Mouse (Mus musculus) olfactory bulb, adult 2 months (tissue): ENCODE data around the gene Kdm8. TPM values are rescaled to one million over a fixed set of nuclear protein-coding genes. Genes with fewer than 3 reads are reported as not detected.

ENCODE experiments used
- H3K27ac ChIP-seq: fragments of 200-500 bp; 2 replicates; pipeline ENCODE4 v1.5.1; 2012; ENCODE audit warnings: low read depth, low read length; ENCODE audit not compliant: insufficient read depth
- H3K4me1 ChIP-seq: fragments of 200-500 bp; 2 replicates; pipeline ENCODE4 v1.6.1; 2012; ENCODE audit warnings: low read length; ENCODE audit not compliant: control insufficient read depth, insufficient read depth
- H3K4me3 ChIP-seq: fragments of 200-500 bp; 2 replicates; pipeline ENCODE4 v1.5.1; 2012; ENCODE audit warnings: mild to moderate bottlenecking, low read depth, low read length, moderate library complexity; ENCODE audit not compliant: insufficient read depth
- CTCF ChIP-seq: fragments of 200-500 bp; IDR thresholded peaks from 2 replicates; pipeline ENCODE4 v1.5.1; 2012; ENCODE audit warnings: low read depth, mild to moderate bottlenecking, low read length, moderate library complexity; ENCODE audit not compliant: insufficient read depth
- POLR2A ChIP-seq: fragments of 200-500 bp; IDR thresholded peaks from 2 replicates; pipeline ENCODE4 v1.6.1; 2012; ENCODE audit warnings: mild to moderate bottlenecking, low read depth, low read length, moderate library complexity; ENCODE audit not compliant: insufficient read depth
- WGBS: fragments of 180-500 bp; shearing (Covaris S2); methylation state at CpG from one replicate; pipeline ENCODE4 v1.1.7; 2018; 5-methylcytosine and 5-hydroxymethylcytosine counted together
- polyA plus RNA-seq: library from polyadenylated mRNA; stranded (reverse); fragments of >200 nt; gene quantifications from 2 replicates; pipeline ENCODE4 v1.2.4, GENCODE M21; 2012; ENCODE audit warnings: low replicate concordance; ENCODE audit not compliant: missing spikeins, insufficient read depth, insufficient read length

Gene Kdm8
- polyA plus RNA-seq, 1 experiment: not detected

- H3K27ac ChIP-seq: no peak overlapping the region
- peaks cover 25% of the 10 kb centered on the region for H3K4me1 ChIP-seq
- no peak for TF ChIP-seq POLR2A
- TF ChIP-seq CTCF: no peak
- no peak overlapping the region for H3K4me3 ChIP-seq
- 65% methylated on average over 11 of the region's 11 CpGs for WGBS
Observed at GRCm38 (mm10) chr7:125475601-125476251, 31.2 kb downstream of the Kdm8 start.

- Histone ChIP-seq H3K27ac (no peak overlapping the region), H3K4me3 (no peak overlapping the region), H3K4me1 (peaks cover 25% of the 10 kb centered on the region)
- 57% methylated on average over 7 of the region's 7 CpGs for WGBS
- no peak for TF ChIP-seq CTCF
- TF ChIP-seq POLR2A: no peak
Observed at GRCm38 (mm10) chr7:125478391-125478984, 34.0 kb downstream of the Kdm8 start.

GRCm38 (mm10) chr7:125480518-125480917, 36.0 kb downstream of the Kdm8 start:
- Histone ChIP-seq H3K4me3 (no peak overlapping the region), H3K4me1 (peaks cover 16% of the 10 kb centered on the region), H3K27ac (no peak overlapping the region)
- TF ChIP-seq CTCF: no peak
- TF ChIP-seq POLR2A: no peak
- 95% methylated on average over 4 of the region's 4 CpGs for WGBS

- TF ChIP-seq POLR2A (no peak), CTCF (no peak)
- Histone ChIP-seq H3K27ac (no peak overlapping the region), H3K4me3 (no peak overlapping the region), H3K4me1 (peaks cover 8% of the 10 kb centered on the region)
- 94% methylated on average over 3 of the region's 3 CpGs for WGBS
Observed at GRCm38 (mm10) chr7:125482339-125482738, 37.9 kb downstream of the Kdm8 start.

- 75% methylated on average over 2 of the region's 2 CpGs for WGBS
Observed at GRCm38 (mm10) chr7:125482886-125483285, 38.4 kb downstream of the Kdm8 start.

GRCm38 (mm10) chr7:125484791-125485190, 40.3 kb downstream of the Kdm8 start:
- WGBS: 91% methylated on average over 7 of the region's 7 CpGs
- TF ChIP-seq CTCF: no peak
- TF ChIP-seq POLR2A: no peak
- Histone ChIP-seq H3K4me1 (peaks cover 2% of the 10 kb centered on the region; the same call in 1 of the 2 replicates), H3K4me3 (no peak overlapping the region), H3K27ac (no peak overlapping the region)

More at GRCm38 (mm10) chr7:125482886-125483285, 38.4 kb downstream of the Kdm8 start:
- TF ChIP-seq POLR2A: no peak
- TF ChIP-seq CTCF: no peak
- Histone ChIP-seq H3K4me1 (peaks cover 5% of the 10 kb centered on the region), H3K27ac (no peak overlapping the region), H3K4me3 (no peak overlapping the region)

GRCm38 (mm10) chr7:125486121-125486630, 41.7 kb downstream of the Kdm8 start:
- Histone ChIP-seq H3K4me3 (no peak overlapping the region), H3K27ac (no peak overlapping the region), H3K4me1 (peaks cover 2% of the 10 kb centered on the region; the same call in 1 of the 2 replicates)
- TF ChIP-seq CTCF (no peak), POLR2A (no peak)
- 96% methylated on average over 16 of the region's 16 CpGs for WGBS

- Histone ChIP-seq H3K4me3 (no peak overlapping the region), H3K4me1 (peaks cover 4% of the 10 kb centered on the region), H3K27ac (no peak overlapping the region)
- TF ChIP-seq POLR2A (no peak), CTCF (no peak)
- 95% methylated on average over 10 of the region's 10 CpGs for WGBS
Observed at GRCm38 (mm10) chr7:125487126-125487525, 42.6 kb downstream of the Kdm8 start.

- H3K4me1 ChIP-seq: peaks cover 5% of the 10 kb centered on the region
- TF ChIP-seq CTCF (no peak), POLR2A (no peak)
- WGBS: 79% methylated on average over 6 of the region's 6 CpGs
- no peak overlapping the region for H3K27ac ChIP-seq
- H3K4me3 ChIP-seq: no peak overlapping the region
Observed at GRCm38 (mm10) chr7:125488706-125489105, 44.2 kb downstream of the Kdm8 start.
